Mouse (Mus musculus): Measurements from ENCODE around the gene Dab1. TPM values are rescaled to one million over a fixed set of nuclear protein-coding genes. Genes with fewer than 3 reads are reported as not detected.

Gene Dab1
- total RNA-seq (2023): not detected

GRCm38 (mm10) chr4:103619321-103619945 is at the start of gene Dab1:
TSS of gene Dab1 (plus strand) at chr4:103619359.

DNA sequence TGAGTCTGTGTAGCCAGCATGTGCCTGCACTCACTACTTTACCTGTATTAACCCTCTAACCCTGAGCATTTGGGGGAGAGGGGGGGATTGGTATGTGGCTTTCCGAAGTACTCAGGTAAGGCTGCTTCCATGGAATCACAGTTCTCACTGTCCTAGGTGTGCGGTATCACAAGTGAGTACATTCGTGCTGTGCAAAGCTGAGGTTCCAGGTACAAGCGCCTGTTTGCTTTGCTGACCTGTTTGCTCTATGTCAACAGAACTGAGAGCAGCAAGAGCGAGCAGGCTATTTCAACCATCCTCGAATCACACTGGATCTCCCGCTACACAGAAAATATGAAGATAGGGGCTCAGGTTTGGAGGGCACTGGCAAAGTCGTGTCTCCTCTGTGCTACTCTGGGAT is 1146.9 kb downstream of the Dab1 start, which contains the start of gene C8b:
C8b (plus strand) TSS at position 253 of the 400 bp plus-strand sequence.

Measured in CD4-positive naive resting alpha-beta T cell, adult 57 days (primary cell).